Mouse (Mus musculus): ENCODE measurements around the gene Ube2d3. TPM values are rescaled to one million over a fixed set of nuclear protein-coding genes. Genes with fewer than 3 reads are reported as not detected.
"Not testable (repeated sequence)": the region's sequence is repeated elsewhere in the genome, so short reads cannot be mapped to it uniquely, and the experiment has no call there.

Gene Ube2d3
- total RNA-seq, 2 experiments from 2014 or later: 391 to 441 TPM

DNA sequence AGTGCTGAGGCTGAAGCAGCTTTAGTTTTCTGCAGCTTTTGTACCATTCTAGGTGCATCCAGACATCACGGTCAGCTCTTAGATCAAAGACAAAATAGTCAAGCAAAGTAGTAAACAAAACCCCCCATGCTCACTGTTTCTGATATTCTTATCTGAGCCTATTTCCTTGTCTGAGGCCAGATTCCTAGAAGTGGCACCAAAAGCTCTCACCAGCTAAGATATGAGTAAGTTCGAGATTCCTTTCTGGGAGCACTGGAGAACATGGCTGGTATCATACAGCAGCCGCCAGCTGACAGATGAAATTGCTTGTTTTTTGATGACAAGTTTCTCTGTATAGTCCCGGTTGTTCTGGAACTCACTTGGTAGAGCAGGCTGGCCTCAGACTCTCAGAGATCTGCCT, 49.9 kb downstream of the Ube2d3 start:
- DNase-seq (ENCODE audit: low spot score in 2 of 2): no peak

GRCm38 (mm10) chr3:135489865-135490520, 52.0 kb downstream of the Ube2d3 start:
- DNase-seq (ENCODE audit: low spot score in 2 of 2): no peak

DNA sequence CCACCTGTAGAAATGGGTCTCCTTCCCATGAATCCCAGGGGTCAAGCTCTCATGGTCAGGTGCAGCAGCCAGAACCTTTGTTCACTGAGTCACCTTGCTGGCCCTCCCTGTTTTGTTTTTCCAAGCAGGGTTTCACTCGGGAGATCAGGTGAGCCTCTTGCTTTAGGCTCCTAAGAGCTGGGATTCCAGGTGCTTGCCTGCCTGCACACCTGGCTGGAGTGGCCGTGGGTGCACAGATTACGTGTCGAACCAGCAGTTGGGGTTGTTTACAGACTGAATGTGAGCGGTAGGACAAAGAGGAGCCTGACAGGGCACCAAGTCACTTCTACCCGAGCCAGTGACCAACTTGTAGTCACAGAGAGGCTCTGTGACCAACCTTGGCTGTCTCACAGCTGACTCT, 53.2 kb downstream of the Ube2d3 start:
- DNase-seq (ENCODE audit: low spot score in 2 of 2): no peak

DNA sequence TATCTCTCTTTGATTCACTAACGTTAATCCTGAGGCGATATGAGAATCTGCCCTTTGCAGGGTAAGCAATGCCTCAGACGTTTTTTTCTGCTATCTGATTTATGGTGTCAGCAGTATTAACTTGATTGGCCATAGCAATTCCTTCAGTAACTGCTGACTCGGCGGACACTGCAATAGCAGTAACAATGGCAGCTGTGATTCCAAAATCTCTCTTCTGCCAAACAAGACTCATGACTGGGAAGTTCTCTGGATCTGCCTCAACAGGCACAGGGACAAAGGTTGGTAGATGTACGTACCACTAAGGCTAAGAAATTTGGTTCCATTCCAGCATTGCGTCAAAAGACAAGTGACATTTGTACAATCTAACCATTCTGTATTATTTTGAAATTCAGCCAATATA, 55.4 kb downstream of the Ube2d3 start:
- DNase-seq (ENCODE audit: low spot score in 2 of 2): not testable (repeated sequence)

DNA sequence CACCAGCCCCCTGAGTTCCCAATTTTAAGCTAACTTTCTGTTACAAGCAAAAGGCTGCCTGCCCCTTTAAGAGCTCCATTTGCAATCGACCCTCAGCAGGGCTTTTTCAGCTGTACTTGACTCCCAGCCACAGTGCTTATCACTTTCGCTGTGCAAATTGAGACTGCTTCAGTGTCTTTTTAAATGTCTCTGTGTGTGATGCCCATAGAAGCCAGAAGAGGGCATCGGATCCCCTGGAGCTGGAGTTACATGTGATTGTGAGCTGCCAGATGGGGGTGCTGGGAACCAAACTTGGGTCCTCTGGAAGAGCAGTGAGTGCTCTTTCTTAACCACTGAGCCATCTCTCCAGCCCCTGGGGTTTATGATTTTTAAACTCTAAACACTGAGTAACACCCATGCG, 60.0 kb downstream of the Ube2d3 start:
- not testable (repeated sequence) for DNase-seq (ENCODE audit: low spot score in 2 of 2)

DNA sequence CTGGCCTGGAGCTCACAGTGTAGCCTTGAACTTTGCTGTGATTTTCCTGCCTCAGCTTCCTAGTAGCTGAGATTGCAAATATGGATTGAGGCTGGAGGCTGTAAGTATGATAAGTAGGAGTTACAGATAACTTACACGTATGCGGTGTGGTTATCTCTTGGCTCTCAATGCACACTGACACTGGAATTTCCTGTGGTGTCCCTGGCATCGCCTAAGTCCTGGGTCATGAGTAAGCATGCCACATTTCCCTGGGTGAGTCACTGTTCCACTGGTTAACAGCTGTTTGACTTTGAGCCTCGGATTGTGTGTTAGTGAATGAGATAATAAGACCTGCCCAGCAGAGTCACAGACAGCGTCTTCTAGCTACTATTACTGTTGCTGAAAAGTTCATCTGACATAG, 60.9 kb downstream of the Ube2d3 start:
- no peak for DNase-seq (ENCODE audit: low spot score in 2 of 2)

DNA sequence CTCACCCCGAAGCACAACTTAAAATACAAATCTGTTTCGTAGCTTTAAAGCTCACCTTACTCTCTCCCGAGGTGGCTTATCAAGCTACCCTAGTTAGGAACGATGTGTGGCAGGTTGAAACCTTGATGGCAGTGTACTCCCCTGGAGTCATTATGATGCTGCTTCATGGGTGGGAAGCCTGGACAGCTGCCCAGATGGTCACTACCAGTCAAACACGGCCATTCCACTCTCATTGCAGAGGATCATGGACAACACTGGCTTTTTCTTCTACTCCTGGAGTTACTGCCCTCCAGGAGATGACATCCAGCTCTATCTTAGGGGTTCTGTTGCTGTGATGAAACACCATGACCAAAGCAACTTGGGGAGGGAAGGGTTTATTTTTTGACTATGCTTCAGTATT, 65.2 kb downstream of the Ube2d3 start:
- no peak for DNase-seq (ENCODE audit: low spot score in 2 of 2)

- DNase-seq (ENCODE audit: low spot score in 2 of 2): peak; percentile 77 to 80
Measured at GRCm38 (mm10) chr3:135505369-135505909, 67.5 kb downstream of the Ube2d3 start.

GRCm38 (mm10) chr3:135505916-135506482, 68.0 kb downstream of the Ube2d3 start:
- no peak for DNase-seq (ENCODE audit: low spot score in 2 of 2)

DNA sequence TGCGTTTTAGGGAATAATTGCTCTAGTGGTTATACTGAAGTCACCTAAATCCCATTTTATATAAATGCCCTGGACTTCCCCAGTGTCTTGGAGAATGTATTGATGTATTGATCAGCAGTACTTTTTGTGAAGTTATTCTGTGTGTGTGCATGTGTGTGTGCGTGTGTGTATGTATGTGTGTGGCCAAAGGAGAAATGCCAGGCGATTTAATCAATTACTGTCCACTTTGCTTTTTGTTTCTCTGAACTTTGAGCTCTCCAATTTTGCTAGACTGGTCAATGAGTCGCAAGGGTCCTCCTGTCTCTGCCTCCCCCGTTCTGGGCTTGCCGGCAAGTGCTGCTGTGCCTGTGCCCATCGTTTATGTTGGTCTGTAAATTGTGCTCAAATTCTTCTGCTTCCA, 69.6 kb downstream of the Ube2d3 start:
- DNase-seq (ENCODE audit: low spot score in 2 of 2): no peak

DNA sequence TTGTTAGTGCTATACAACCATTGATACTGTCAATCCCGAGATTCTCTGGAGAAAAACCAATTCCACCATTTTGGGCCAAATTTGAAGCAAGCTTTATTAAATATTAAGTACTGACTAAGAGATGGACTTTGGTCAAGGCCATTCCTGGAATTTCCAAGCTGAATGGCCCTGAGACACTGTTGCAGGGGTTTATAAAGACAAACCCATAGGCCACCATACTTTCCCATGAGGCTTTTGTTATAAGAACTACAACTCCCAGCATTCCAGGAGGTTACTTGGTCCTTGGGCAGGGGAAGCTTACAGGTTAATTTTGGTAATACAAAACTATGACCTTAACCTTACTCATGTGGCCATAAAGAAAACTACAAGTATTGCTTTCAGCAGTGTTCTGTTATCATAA, 70.2 kb downstream of the Ube2d3 start:
- DNase-seq (ENCODE audit: low spot score in 2 of 2): no peak

- no peak for DNase-seq (ENCODE audit: low spot score in 2 of 2)
Measured at GRCm38 (mm10) chr3:135510372-135510771, 72.4 kb downstream of the Ube2d3 start.

DNA sequence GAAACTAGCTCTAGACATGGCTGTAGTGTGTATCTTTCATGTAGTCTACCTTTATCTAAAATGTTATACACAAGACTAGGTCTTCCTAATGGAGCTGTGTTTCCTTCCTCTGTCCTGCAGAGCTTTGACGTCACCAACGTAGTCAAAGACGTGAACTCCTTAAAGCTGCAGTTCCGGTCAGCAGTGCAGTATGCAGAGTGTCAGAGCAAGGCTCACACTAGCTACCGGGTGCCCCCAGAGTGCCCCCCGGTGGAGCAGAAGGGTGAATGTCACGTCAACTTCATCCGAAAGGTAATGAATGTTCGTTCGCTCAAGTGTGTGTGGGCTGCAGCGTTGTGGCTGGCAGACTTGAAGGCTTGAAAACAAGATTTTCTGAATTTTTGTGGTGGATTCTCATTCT, 73.7 kb downstream of the Ube2d3 start:
- no peak for DNase-seq (ENCODE audit: low spot score in 2 of 2)

GRCm38 (mm10) chr3:135513270-135513669, 75.3 kb downstream of the Ube2d3 start:
- no peak for DNase-seq (ENCODE audit: low spot score in 2 of 2)

DNA sequence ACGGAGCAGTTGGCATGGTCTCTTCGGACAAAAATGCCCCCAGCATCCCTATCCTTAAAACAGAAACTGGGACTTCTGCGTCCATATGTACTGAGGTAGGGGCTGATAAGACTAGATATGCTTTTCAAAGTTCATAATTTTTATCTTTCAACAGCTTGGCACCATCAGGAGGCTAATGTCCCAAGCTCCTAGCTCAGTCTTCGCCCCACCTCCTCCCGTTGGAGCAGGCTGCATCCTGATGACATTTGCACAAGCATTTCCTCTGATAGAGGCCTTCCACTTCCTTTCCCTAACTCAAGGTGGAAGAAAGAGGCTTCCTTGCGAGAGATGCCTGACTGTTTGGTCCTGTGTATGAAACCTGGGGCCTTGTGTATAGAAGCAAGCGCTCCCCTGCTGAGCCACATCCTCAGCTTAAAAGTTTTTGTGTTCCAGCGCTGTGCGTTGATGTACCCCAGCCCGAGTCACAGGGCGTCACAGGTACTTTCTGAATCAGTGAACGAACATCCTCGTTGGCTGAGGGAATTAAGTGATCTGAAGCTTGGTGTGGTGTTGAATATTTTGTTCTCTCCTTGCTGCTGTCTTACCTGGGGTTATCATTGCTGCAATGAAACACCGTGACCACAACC, 76.0 kb downstream of the Ube2d3 start:
- DNase-seq (ENCODE audit: low spot score in 2 of 2): no peak

GRCm38 (mm10) chr3:135515246-135515645, 77.3 kb downstream of the Ube2d3 start:
- DNase-seq (ENCODE audit: low spot score in 2 of 2): no peak

- DNase-seq (ENCODE audit: low spot score in 2 of 2): no peak
Measured at GRCm38 (mm10) chr3:135516891-135517290, 78.9 kb downstream of the Ube2d3 start.

Other genes starting within 250 kb of the Ube2d3 start
- gene Cenpe, start 225.6 kb upstream of the Ube2d3 start, total RNA-seq (2021): 1 to 10 TPM; 1.0 to 2.4 TPM
- 1 to 10 TPM; 2.8 to 3.6 TPM for gene Bdh2, start 156.9 kb upstream of the Ube2d3 start, total RNA-seq (2021)
- gene Slc9b2, start 130.4 kb upstream of the Ube2d3 start, total RNA-seq (2021): 1 to 10 TPM in 1 of 2 experiments, under 1 TPM in 1; 0.76 to 2.0 TPM
- gene Slc9b1, start 90.1 kb upstream of the Ube2d3 start, total RNA-seq (2021): under 1 TPM in 1 of 2 experiments, not detected in 1; 0.36 TPM
- gene Cisd2, start 14.2 kb upstream of the Ube2d3 start, total RNA-seq (2021): 10 to 100 TPM; 25.7 to 37.3 TPM
- gene Manba, start 47.5 kb downstream of the Ube2d3 start, total RNA-seq (2021): 10 to 100 TPM; 10.9 to 11.7 TPM

All from adrenal gland, adult 18-20 months (tissue).